ENCODE assay signal across 30 mouse cellular contexts in genomic region chr8:31574136-31574535, GRCm38 (mm10).
DNase-seq lines count a peak whose midpoint lies in the region; ATAC-seq and TF ChIP-seq lines count a peak whose summit lies in the region.
"Had no signal": no experiment of that assay in that cellular context is flagged by ENCODE, and none has a peak within 500 bp of the region (broad histone marks: within the 10 kb centered on the region; RNA-seq: fewer than 3 reads in every experiment).

No protein-coding gene starts in this region.

- H3K27ac ChIP-seq in embryonic facial prominence, embryonic 11.5 days (replicated peaks; ENCODE audit: low read depth, low read length) = no peak overlapping the region
- no peak overlapping the region for H3K27ac ChIP-seq in embryonic facial prominence, embryonic 10.5 days (replicated peaks)
- H3K27ac ChIP-seq in kidney, postnatal 0 days = no peak overlapping the region
- H3K27ac ChIP-seq in stomach, embryonic 16.5 days (ENCODE audit: low read length) = no peak overlapping the region
- H3K27ac ChIP-seq: embryonic facial prominence, embryonic 13.5 days; forebrain, embryonic 10.5 days; forebrain, embryonic 15.5 days; heart, embryonic 10.5 days; hindbrain, embryonic 14.5 days; layer of hippocampus, adult 2 months; left cerebral cortex, adult 2 months; liver, embryonic 14.5 days; midbrain, embryonic 13.5 days; neural tube, embryonic 13.5 days had no signal

- ATAC-seq in embryonic facial prominence, embryonic 11.5 days (replicated peaks; ENCODE audit: insufficient number of reproducible peaks, low FRiP score, low TSS enrichment, low read depth) = 0 out of 2 replicates have a peak, but pooled peaks have one; percentile 48
- peak; percentile 54 for ATAC-seq in kidney, postnatal 0 days (replicated peaks; ENCODE audit: low FRiP score, low read depth)
- no peak for ATAC-seq in megakaryocyte, adult 5-6 weeks (ENCODE audit: poor library complexity, severe bottlenecking)
- peak; percentile 33; the same call in 1 of the 2 replicates for ATAC-seq in stomach, embryonic 16.5 days (ENCODE audit: insufficient read depth, low FRiP score)
- ATAC-seq: forebrain, embryonic 15.5 days; midbrain, embryonic 13.5 days had no signal

- H3K36me3 ChIP-seq in embryonic facial prominence, embryonic 11.5 days (replicated peaks; ENCODE audit: control insufficient read depth, insufficient read depth, low read depth, low read length) = no peaks in the 10 kb centered on the region
- H3K36me3 ChIP-seq in embryonic facial prominence, embryonic 10.5 days (replicated peaks) = no peaks in the 10 kb centered on the region
- H3K36me3 ChIP-seq in kidney, postnatal 0 days (ENCODE audit: insufficient read depth, low read length) = no peaks in the 10 kb centered on the region
- no peaks in the 10 kb centered on the region for H3K36me3 ChIP-seq in megakaryocyte, embryonic 14.5 days (replicated peaks; ENCODE audit: low read length)
- H3K36me3 ChIP-seq in stomach, embryonic 16.5 days (ENCODE audit: control insufficient read depth, insufficient read depth, low read length) = no peaks in the 10 kb centered on the region
- H3K36me3 ChIP-seq: embryonic facial prominence, embryonic 13.5 days; forebrain, embryonic 10.5 days; forebrain, embryonic 15.5 days; G1E; heart, embryonic 10.5 days; midbrain, embryonic 13.5 days; neural tube, embryonic 13.5 days had no signal

- no peak overlapping the region for H3K9ac ChIP-seq in embryonic facial prominence, embryonic 11.5 days (replicated peaks; ENCODE audit: low read length)
- H3K9ac ChIP-seq in kidney, postnatal 0 days (ENCODE audit: low read depth, low read length) = no peak overlapping the region
- H3K9ac ChIP-seq in stomach, embryonic 16.5 days (ENCODE audit: low read length) = no peak overlapping the region
- H3K9ac ChIP-seq: embryonic facial prominence, embryonic 13.5 days; forebrain, embryonic 15.5 days; hindbrain, embryonic 14.5 days; liver, embryonic 14.5 days; midbrain, embryonic 13.5 days; neural tube, embryonic 13.5 days had no signal

- no peak overlapping the region for H3K4me3 ChIP-seq in embryonic facial prominence, embryonic 11.5 days (ENCODE audit: low read depth, low read length)
- H3K4me3 ChIP-seq in embryonic facial prominence, embryonic 10.5 days = no peak overlapping the region
- no peak overlapping the region for H3K4me3 ChIP-seq in kidney, postnatal 0 days (replicated peaks; ENCODE audit: low read depth, low read length)
- peak overlapping the region; percentile 28 for H3K4me3 ChIP-seq in megakaryocyte, embryonic 14.5 days (replicated peaks)
- H3K4me3 ChIP-seq in stomach, embryonic 16.5 days (replicated peaks; ENCODE audit: low read length) = no peak overlapping the region
- H3K4me3 ChIP-seq: embryonic facial prominence, embryonic 13.5 days; forebrain, embryonic 10.5 days; forebrain, embryonic 15.5 days; heart, embryonic 10.5 days; layer of hippocampus, adult 2 months; left cerebral cortex, adult 2 months; midbrain, embryonic 13.5 days; myocyte; neural tube, embryonic 13.5 days had no signal

- no peaks in the 10 kb centered on the region for H3K27me3 ChIP-seq in embryonic facial prominence, embryonic 11.5 days (ENCODE audit: control insufficient read depth, insufficient read depth, low read length)
- no peaks in the 10 kb centered on the region for H3K27me3 ChIP-seq in embryonic facial prominence, embryonic 10.5 days (replicated peaks; ENCODE audit: low read depth, poor library complexity, severe bottlenecking)
- no peaks in the 10 kb centered on the region for H3K27me3 ChIP-seq in kidney, postnatal 0 days (ENCODE audit: insufficient read depth, low read length)
- no peaks in the 10 kb centered on the region for H3K27me3 ChIP-seq in megakaryocyte, embryonic 14.5 days (replicated peaks)
- H3K27me3 ChIP-seq in stomach, embryonic 16.5 days (ENCODE audit: control insufficient read depth, insufficient read depth, low read length) = no peaks in the 10 kb centered on the region
- H3K27me3 ChIP-seq: embryonic facial prominence, embryonic 13.5 days; forebrain, embryonic 15.5 days; midbrain, embryonic 13.5 days; neural tube, embryonic 13.5 days had no signal

- no peak for TF ChIP-seq CTCF in kidney, postnatal 0 days (IDR thresholded peaks at IDR 0.05; ENCODE audit: low read depth)

- H3K4me2 ChIP-seq in embryonic facial prominence, embryonic 11.5 days (ENCODE audit: low read depth, low read length) = no peak overlapping the region
- H3K4me2 ChIP-seq in kidney, postnatal 0 days (ENCODE audit: low read length) = no peak overlapping the region
- no peak overlapping the region for H3K4me2 ChIP-seq in stomach, embryonic 16.5 days (ENCODE audit: low read depth, low read length)
- H3K4me2 ChIP-seq: embryonic facial prominence, embryonic 13.5 days; forebrain, embryonic 15.5 days; hindbrain, embryonic 14.5 days; midbrain, embryonic 13.5 days; neural tube, embryonic 13.5 days had no signal

- no peaks in the 10 kb centered on the region for H3K4me1 ChIP-seq in embryonic facial prominence, embryonic 11.5 days (ENCODE audit: control insufficient read depth, insufficient read depth, low read length)
- H3K4me1 ChIP-seq in embryonic facial prominence, embryonic 10.5 days = no peaks in the 10 kb centered on the region
- H3K4me1 ChIP-seq in kidney, postnatal 0 days (replicated peaks; ENCODE audit: insufficient read depth, low read length) = no peaks in the 10 kb centered on the region
- H3K4me1 ChIP-seq in megakaryocyte, embryonic 14.5 days = no peaks in the 10 kb centered on the region
- H3K4me1 ChIP-seq in stomach, embryonic 16.5 days (ENCODE audit: control insufficient read depth, insufficient read depth, low read length) = no peaks in the 10 kb centered on the region
- H3K4me1 ChIP-seq: embryonic facial prominence, embryonic 13.5 days; forebrain, embryonic 15.5 days; heart, embryonic 10.5 days; midbrain, embryonic 13.5 days; neural tube, embryonic 13.5 days had no signal

- no peak for DNase-seq in embryonic facial prominence, embryonic 11.5 days (ENCODE audit: low spot score)
- DNase-seq in embryonic facial prominence, embryonic 10.5 days (ENCODE audit: low spot score) = no peak
- DNase-seq in kidney, postnatal 0 days (ENCODE audit: low spot score) = no peak
- no peak for DNase-seq in kidney, postnatal 14 days
- DNase-seq: adrenal gland, adult 8-10 months; cerebellum, adult 8-10 months; cerebellum, postnatal 25 days; gastrocnemius, postnatal 25 days; heart, adult 11 months; heart, postnatal 4 days; kidney, adult 18-20 months; liver; lung, adult 2 months; right cerebral cortex, postnatal 4 days; thymus, postnatal 4 days had no signal

- no peaks in the 10 kb centered on the region for H3K9me3 ChIP-seq in embryonic facial prominence, embryonic 11.5 days (replicated peaks; ENCODE audit: control insufficient read depth, low read length)
- no peaks in the 10 kb centered on the region for H3K9me3 ChIP-seq in embryonic facial prominence, embryonic 10.5 days
- H3K9me3 ChIP-seq in kidney, postnatal 0 days (replicated peaks; ENCODE audit: low read length) = no peaks in the 10 kb centered on the region
- H3K9me3 ChIP-seq in megakaryocyte, embryonic 14.5 days = peaks cover 8% of the 10 kb centered on the region
- no peaks in the 10 kb centered on the region for H3K9me3 ChIP-seq in stomach, embryonic 16.5 days (replicated peaks; ENCODE audit: control insufficient read depth, low read length)
- H3K9me3 ChIP-seq: embryonic facial prominence, embryonic 13.5 days; forebrain, embryonic 10.5 days; forebrain, embryonic 15.5 days; G1E; heart, embryonic 10.5 days; midbrain, embryonic 13.5 days; neural tube, embryonic 13.5 days had no signal
